Mouse (Mus musculus): Measurements from ENCODE around the gene Stoml2.
A peak's percentile ranks its signal among the peaks of the same experiment; 100 is the strongest.
"Not testable (repeated sequence)": the region's sequence is repeated elsewhere in the genome, so short reads cannot be mapped to it uniquely, and the experiment has no call there.

Gene Stoml2

GRCm38 (mm10) chr4:43001272-43001671 is 30.2 kb downstream of the Stoml2 start:
- no peak for DNase-seq

DNA sequence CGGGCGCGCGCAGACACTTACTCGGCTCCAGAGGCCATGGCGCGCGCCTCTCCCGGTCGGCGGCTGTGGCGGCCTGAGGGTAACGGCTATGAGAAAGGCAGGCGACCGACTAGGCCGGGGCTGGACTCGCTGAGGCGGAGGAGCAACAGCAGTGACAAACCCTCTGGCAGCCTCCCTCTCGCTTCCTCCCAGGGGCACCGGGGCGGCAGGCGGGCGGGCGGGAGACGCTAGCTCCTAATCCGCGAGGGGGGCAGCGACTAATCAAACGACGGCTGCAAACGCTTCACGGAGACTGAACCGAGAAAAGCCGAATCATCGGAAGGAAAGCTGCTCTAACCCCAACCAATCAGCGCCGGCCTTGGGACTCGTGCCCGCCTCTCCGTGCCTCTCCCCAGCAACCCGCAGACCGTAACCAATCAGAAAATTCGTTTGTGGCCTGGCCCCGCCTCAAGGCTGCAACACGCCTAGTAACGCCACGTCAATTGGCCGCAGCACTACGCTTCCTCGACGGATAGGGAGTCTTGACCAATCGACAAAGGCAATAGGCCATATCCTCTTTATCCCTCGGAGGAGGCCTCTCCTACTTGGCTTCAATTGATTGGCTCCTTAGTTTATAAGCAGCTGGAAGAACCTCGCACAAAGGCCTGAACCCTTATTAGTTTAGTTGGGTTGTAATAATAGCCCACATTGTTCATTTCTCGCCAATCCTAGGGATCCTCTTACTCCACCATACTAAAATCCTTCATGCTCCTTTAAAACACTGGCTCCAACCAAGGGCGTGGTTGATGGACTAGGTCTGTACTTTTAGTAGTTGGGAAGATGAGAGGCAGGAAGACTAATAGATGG is 31.1 kb downstream of the Stoml2 start, which contains the start of gene Vcp:
TSS of gene Vcp (minus strand) at position 367 of the 846 bp plus-strand sequence.
- DNase-seq, result peak; percentile 99

DNA sequence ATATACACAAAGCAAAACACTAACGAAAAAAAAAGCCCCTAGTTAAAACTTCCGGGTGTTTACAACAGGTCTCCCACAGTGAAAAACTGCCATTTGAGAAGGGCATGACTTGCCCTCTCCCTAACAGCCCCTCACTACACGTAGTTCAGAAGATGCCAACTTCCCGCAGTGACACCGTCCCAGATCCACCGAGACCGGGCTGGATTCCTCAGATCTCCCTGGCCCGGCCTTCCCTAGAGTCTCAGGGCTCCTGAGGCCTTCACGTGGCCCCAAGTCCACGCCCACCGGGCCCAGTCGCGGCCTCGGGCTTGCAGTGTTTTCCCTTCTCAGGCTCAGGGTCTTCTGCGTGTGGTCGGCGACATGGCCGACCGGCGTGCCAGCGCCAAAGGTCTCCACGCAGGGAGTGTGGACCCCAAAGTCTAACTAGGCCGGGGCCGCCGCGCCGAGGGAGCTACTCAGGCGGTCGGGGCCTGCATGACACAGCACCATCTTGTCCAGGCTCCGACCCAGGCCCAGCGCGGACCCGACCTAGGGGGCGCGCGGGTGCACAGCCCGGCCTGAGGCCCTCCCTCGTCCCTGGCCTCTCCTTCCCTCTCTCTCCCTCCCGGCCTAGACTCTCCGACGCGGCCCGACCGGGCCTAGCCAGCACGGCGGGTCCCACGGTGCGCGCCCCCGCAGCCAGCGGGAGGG is 31.9 kb downstream of the Stoml2 start:
- DNase-seq, result peak; percentile 87

DNA sequence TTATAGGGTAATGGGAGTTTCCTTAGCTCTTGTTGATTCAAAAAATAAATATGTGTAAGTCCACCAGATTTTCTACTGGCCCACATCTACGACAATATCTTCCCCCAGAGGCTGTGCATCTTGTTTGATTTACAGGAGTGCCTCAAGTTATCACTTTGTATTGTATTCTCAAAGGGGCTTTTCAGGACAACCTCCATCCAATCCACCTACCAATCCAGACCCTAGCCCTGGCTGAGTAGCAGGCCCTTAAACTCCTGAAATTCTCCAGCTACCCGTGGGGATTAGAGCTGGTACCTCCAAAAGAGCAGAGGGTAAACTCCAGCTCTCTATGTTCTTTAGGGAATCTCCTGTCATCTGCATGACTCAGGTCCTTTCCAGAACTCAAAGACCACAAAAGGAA is 33.5 kb downstream of the Stoml2 start:
- no peak for DNase-seq

DNA sequence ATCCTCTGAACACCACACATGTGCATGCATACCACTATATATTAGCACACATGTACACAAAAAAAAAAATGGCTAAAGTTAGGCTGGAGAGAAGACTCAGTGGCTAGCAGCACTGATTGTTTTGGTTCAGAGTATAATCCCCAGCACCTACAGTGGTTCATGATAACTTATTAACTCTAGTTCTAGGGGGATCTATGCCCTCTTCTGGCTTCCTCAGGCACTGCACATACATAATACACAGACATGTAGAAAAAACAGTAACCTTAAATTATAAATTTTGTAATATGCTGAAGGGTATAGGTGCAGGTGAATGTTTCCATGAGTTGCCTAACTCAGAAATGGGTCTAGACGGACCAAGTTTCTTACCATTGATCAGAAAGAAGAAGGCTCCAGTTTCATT is 43.2 kb downstream of the Stoml2 start:
- no peak for DNase-seq

DNA sequence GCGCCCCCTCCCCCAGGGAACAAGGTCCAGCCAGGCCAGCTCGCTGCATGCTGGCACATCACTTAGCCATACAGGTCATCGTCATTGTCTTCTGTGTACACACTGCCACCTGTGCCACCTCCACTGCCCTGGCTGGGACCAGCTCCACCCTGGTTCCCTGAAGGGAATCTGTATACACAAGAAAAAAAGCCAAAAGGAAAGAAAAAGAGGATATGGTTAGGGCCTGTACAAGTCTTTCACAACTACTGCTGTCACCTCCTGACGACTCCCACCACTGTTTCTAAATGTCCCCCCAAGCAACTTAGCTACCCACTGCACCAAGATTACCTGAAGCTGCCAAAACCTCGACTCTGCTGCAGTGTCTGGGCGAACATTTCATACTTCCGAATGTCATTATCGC is 51.0 kb downstream of the Stoml2 start:
- DNase-seq, result not testable (repeated sequence)

GRCm38 (mm10) chr4:42978062-42978461 is 53.4 kb downstream of the Stoml2 start:
- DNase-seq, result no peak

Measured in kidney, postnatal 14 days (tissue).